Mouse (Mus musculus) liver, adult 2 months (tissue): ENCODE data around the gene Btnl2. TPM values are rescaled to one million over a fixed set of nuclear protein-coding genes. Genes with fewer than 3 reads are reported as not detected.

Experiments used
- DNase-seq: peaks from one replicate; pipeline ENCODE4 v3.0.0-alpha.2; 2011; ENCODE audit warnings: low read depth, low spot score; ENCODE audit errors: extremely low read depth
- H3K27ac ChIP-seq: fragments of 200-500 bp; replicated peaks from 2 replicates; pipeline ENCODE4 v1.5.1; 2012; ENCODE audit warnings: low read depth, mild to moderate bottlenecking, control low read depth, inconsistent platforms, low read length; ENCODE audit not compliant: insufficient read depth
- H3K27me3 ChIP-seq: fragments of 200-500 bp; 2 replicates; pipeline ENCODE4 v1.6.1; 2012; ENCODE audit warnings: mild to moderate bottlenecking, moderate library complexity, low read length, inconsistent platforms; ENCODE audit not compliant: control insufficient read depth, insufficient read depth
- H3K36me3 ChIP-seq: fragments of 200-500 bp; 2 replicates; pipeline ENCODE4 v1.6.1; 2012; ENCODE audit warnings: low read length, inconsistent platforms; ENCODE audit not compliant: control insufficient read depth, insufficient read depth
- H3K4me1 ChIP-seq: fragments of 200-500 bp; 2 replicates; pipeline ENCODE4 v1.6.1; 2011; ENCODE audit warnings: low read length; ENCODE audit not compliant: control insufficient read depth, insufficient read depth
- H3K4me3 ChIP-seq: fragments of 200-500 bp; 2 replicates; pipeline ENCODE4 v1.5.1; 2011; ENCODE audit warnings: low read depth, mild to moderate bottlenecking, control low read depth, low read length, moderate library complexity; ENCODE audit not compliant: insufficient read depth
- H3K79me2 ChIP-seq: fragments of 200-500 bp; 2 replicates; pipeline ENCODE4 v1.6.1; 2012; ENCODE audit warnings: inconsistent platforms, mild to moderate bottlenecking, low read length, moderate library complexity; ENCODE audit not compliant: control insufficient read depth, insufficient read depth
- H3K9ac ChIP-seq: fragments of 200-500 bp; 2 replicates; pipeline ENCODE4 v1.6.1; 2012; ENCODE audit warnings: low read depth, mild to moderate bottlenecking, control low read depth, inconsistent platforms, low read length
- CTCF ChIP-seq: fragments of 200-500 bp; IDR thresholded peaks from 2 replicates; pipeline ENCODE4 v1.5.1; 2011; ENCODE audit warnings: low read depth, low read length, control low read depth
- POLR2A ChIP-seq: fragments of 200-500 bp; IDR thresholded peaks from 2 replicates; pipeline ENCODE4 v1.6.1; 2011; ENCODE audit warnings: low read length, control low read depth; ENCODE audit not compliant: insufficient read depth; ENCODE audit errors: extremely low read depth
- WGBS: fragments of 180-500 bp; shearing (Covaris S2); methylation state at CpG from one replicate; pipeline ENCODE4 v1.1.7; 2018; 5-methylcytosine and 5-hydroxymethylcytosine counted together
- polyA plus RNA-seq: library from polyadenylated mRNA; depleted of rRNA; stranded (reverse); fragments of >200 nt; gene quantifications from 2 replicates; pipeline ENCODE4 v1.2.3, GENCODE M21; 2012
- total RNA-seq: library from RNA; depleted of rRNA; stranded (reverse); fragments of >200 nt; gene quantifications from 2 replicates; pipeline ENCODE4 v1.2.3, GENCODE M21; 2014

Btnl2 gene
- total and polyA plus RNA-seq, 2 experiments = 0.09 TPM; not detected in 1

DNA sequence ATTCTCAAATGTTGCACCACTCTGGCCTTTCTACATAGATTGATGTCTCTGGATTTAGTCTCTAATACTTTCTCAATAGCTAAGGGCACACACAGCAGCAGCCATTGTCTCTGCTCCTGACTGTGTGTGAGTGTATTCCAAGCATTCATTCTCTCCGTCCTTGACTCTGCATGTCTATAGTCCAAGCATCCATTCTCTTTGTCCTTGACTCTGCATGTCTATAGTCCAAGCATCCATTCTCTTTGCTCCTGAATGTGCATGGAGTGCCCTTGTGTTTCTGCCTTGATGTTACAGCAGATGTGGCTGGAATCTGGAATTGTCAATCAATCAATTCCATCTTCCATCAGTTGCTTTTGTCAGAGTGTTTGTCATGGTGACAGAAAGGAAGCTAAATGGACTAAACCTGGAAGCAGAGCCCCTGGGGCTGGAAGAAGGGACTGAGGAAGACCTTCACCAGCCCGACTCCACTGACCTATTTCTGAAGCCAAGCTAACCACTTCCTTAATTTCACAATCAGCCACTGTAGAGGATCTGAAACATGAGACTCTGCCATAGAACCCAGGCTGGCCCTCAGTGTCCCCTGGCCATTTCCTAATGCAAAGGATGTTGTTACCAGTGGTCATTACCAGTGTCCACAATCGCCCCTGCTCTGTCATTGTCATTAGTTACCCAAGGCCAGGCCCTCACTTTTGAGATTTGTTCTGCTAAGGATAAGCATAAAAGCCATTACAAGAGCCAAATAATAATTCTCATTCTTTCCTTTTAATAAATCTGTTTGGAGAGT is 13.8 kb upstream of the Btnl2 start:
- Histone ChIP-seq H3K9ac (no peak overlapping the region), H3K36me3 (no peaks in the 10 kb centered on the region), H3K4me1 (no peaks in the 10 kb centered on the region), H3K4me3 (no peak overlapping the region), H3K27me3 (no peaks in the 10 kb centered on the region), H3K79me2 (no peaks in the 10 kb centered on the region), H3K27ac (no peak overlapping the region)
- TF ChIP-seq CTCF (no peak), POLR2A (no peak)
- 63% methylated on average over 3 of the region's 3 CpGs for WGBS
- DNase-seq = peak; percentile 15

DNA sequence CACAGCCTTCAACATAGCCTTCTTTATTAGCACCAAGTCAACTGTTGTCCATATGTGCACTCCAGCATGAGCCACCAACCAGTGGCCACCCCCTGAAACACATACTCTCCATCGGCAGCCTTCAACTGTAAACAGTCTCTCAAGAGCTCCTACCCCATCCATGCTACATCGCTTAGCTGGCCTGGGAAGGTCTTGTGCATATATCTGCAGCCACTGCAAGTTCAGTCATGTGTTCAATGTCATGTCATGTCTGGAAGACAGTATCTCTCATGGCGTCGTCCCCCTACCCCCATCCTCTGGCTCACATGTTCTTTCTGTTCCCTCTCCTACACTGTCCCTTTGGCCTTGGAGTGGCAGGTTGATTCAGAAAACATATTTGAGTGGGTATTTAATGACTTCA is 9.7 kb upstream of the Btnl2 start:
- Histone ChIP-seq H3K36me3 (no peaks in the 10 kb centered on the region), H3K4me3 (no peak overlapping the region), H3K27ac (no peak overlapping the region), H3K27me3 (no peaks in the 10 kb centered on the region), H3K4me1 (no peaks in the 10 kb centered on the region), H3K9ac (no peak overlapping the region), H3K79me2 (no peaks in the 10 kb centered on the region)
- TF ChIP-seq POLR2A (no peak), CTCF (no peak)
- 83% methylated on average over 4 of the region's 4 CpGs for WGBS
- DNase-seq = no peak

DNA sequence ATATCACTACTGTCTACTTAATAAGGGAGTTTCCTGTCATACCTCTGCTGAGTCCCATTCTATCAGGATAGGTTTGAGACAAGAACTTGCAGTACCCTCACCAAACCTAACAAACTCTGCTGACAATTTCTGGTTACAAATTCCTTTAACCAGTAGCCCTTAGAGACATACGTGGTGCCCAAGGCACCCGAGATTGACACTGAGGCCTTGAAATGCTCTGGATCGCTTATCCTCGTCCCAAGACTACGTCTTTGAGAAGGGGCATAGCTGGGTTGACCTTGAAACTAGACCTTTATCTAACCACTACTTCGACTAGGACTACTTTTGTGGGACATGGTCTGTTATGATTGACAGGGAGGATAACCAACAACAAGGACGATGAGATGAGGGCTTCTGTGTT is 9.1 kb upstream of the Btnl2 start:
- H3K4me1 ChIP-seq = no peaks in the 10 kb centered on the region
- H3K79me2 ChIP-seq = no peaks in the 10 kb centered on the region
- no peak for DNase-seq
- no peak overlapping the region for H3K27ac ChIP-seq
- 78% methylated on average over 7 of the region's 7 CpGs for WGBS
- H3K9ac ChIP-seq = no peak overlapping the region
- TF ChIP-seq POLR2A = no peak
- no peak for TF ChIP-seq CTCF
- H3K27me3 ChIP-seq = no peaks in the 10 kb centered on the region
- H3K36me3 ChIP-seq = no peaks in the 10 kb centered on the region
- no peak overlapping the region for H3K4me3 ChIP-seq

DNA sequence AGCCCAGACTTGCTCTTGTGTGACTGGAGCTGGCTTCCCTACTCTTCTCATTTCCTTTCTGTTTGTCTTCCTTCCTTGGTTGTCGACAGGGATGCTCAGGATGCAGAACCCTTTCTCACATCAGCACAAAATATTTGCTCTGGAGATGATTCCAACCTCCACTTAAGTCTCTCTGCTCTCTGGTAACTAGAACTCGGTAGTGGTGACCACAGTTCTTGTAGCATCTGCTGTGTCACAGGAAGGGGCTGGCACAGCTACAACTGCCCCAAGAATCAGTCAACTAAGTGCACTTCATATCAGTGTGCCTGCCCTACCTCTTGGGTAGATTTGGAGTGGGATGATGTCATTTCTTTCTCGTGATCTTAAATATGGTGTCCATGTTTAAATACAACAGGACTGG is 8.6 kb upstream of the Btnl2 start:
- Histone ChIP-seq H3K9ac (no peak overlapping the region), H3K79me2 (no peaks in the 10 kb centered on the region), H3K27ac (no peak overlapping the region), H3K36me3 (no peaks in the 10 kb centered on the region), H3K27me3 (no peaks in the 10 kb centered on the region), H3K4me1 (no peaks in the 10 kb centered on the region), H3K4me3 (no peak overlapping the region)
- DNase-seq = no peak
- no peak for TF ChIP-seq CTCF
- no peak for TF ChIP-seq POLR2A
- WGBS = 58% methylated on average over 3 of the region's 3 CpGs

- Histone ChIP-seq H3K27ac (no peak overlapping the region), H3K4me3 (no peak overlapping the region), H3K9ac (no peak overlapping the region), H3K27me3 (no peaks in the 10 kb centered on the region), H3K36me3 (no peaks in the 10 kb centered on the region), H3K79me2 (no peaks in the 10 kb centered on the region), H3K4me1 (no peaks in the 10 kb centered on the region)
- WGBS = 47% methylated on average over 6 of the region's 6 CpGs
- DNase-seq = peak; percentile 49
- TF ChIP-seq CTCF (no peak), POLR2A (no peak)
Measured at GRCm38 (mm10) chr17:34347606-34348308, 6.9 kb upstream of the Btnl2 start.

DNA sequence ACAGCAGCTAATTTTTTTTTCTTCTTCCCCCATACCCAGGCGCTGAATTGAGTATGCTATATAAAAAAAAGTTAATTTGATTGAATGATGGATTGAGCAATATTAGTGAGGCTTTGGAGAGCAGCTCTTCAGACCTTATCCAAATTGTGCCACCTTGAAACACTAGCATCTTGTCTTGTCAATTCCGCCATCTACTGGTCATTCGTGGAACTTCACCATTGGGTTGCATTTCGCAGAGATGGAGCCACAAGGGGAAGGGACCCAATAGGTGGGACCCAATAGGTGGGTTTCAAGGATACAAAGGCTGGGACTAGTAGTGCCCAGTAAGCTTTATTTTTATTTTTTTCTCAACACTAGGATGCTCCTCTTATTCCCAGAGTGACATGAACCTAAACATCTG is 5.2 kb upstream of the Btnl2 start:
- Histone ChIP-seq H3K4me1 (no peaks in the 10 kb centered on the region), H3K4me3 (no peak overlapping the region), H3K36me3 (no peaks in the 10 kb centered on the region), H3K9ac (no peak overlapping the region), H3K79me2 (no peaks in the 10 kb centered on the region), H3K27ac (no peak overlapping the region), H3K27me3 (0 out of 2 replicates have a peak, but pooled peaks cover 3% of the 10 kb centered on the region)
- 6% methylated on average over 4 of the region's 4 CpGs for WGBS
- peak; percentile 51 for DNase-seq
- TF ChIP-seq POLR2A (no peak), CTCF (peak; percentile 66)
